Comparison of ENCODE assay signal across 27 mouse cellular contexts in the genomic region with DNA sequence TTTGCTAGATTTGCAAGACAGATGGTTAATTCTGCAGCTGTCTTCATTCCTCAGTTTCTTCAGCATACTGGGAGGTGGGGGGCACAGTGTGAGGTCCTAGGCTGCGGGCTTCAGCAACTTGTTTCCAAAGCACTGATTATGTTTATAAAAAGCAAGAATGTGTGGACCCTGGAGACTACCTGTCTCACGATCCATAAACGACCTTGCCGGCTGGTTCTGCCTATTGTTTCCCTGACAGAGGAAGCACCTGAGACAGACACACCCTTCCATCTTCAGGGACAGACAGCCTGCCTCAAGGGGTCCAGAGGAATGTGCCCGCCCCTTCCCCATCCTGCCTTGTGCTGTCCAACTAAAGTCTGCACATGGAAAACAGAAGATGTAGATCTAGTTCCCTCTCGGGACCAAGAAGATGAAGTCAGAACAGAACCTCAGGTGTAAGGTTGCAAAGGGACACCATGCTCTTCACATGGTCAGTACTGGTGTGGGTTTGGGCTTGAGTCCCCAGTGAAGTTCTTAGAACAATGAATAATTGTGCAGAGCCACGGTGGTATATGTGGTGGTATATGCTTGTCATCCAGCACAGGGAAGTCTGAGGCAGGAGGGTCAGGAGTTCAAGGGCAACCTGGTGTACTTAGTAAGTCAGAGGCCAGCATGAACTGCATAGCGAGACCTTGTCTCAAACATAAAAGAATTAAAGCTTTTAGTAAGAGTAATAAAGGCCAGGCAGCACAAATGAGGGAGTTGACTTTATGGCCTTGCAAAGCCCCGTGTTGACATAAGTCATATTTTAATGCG. TPM values are rescaled to one million over a fixed set of nuclear protein-coding genes. Genes with fewer than 3 reads are reported as not detected.
DNase-seq lines count a peak whose midpoint lies in the region; ATAC-seq lines count a peak whose summit lies in the region.
"Had no signal": no experiment of that assay in that cellular context is flagged by ENCODE, and none has a peak within 500 bp of the region (broad histone marks: within the 10 kb centered on the region; RNA-seq: fewer than 3 reads in every experiment).

No protein-coding gene starts in this region.

- H3K4me1 ChIP-seq in heart, embryonic 13.5 days = peaks cover 30% of the 10 kb centered on the region
- H3K4me1 ChIP-seq in heart, embryonic 11.5 days (ENCODE audit: control insufficient read depth, insufficient read depth, low read length) = peaks cover 9% of the 10 kb centered on the region; the same call in 1 of the 2 replicates
- H3K4me1 ChIP-seq: lung, embryonic 15.5 days had no signal

- no peaks in the 10 kb centered on the region for H3K27me3 ChIP-seq in heart, embryonic 13.5 days (replicated peaks)
- H3K27me3 ChIP-seq in heart, embryonic 11.5 days (ENCODE audit: control insufficient read depth, insufficient read depth, low read length) = no peaks in the 10 kb centered on the region
- H3K27me3 ChIP-seq: embryonic facial prominence, embryonic 13.5 days; liver, embryonic 15.5 days; lung, embryonic 15.5 days had no signal

- ATAC-seq in heart, embryonic 13.5 days (ENCODE audit: extremely low read depth, insufficient number of reproducible peaks, low FRiP score, low TSS enrichment) = no peak
- no peak for ATAC-seq in heart, embryonic 11.5 days (replicated peaks; ENCODE audit: insufficient number of reproducible peaks, low FRiP score, low TSS enrichment)
- ATAC-seq: CD4-positive, CD25-positive, alpha-beta regulatory T cell, adult 4 months; forebrain, embryonic 14.5 days; hindbrain, postnatal 0 days; intestine, embryonic 16.5 days; midbrain, embryonic 16.5 days had no signal

- peaks cover 3% of the 10 kb centered on the region; the same call in 1 of the 2 replicates for H3K9me3 ChIP-seq in heart, embryonic 13.5 days
- no peaks in the 10 kb centered on the region; the same call in 1 of the 2 replicates for H3K9me3 ChIP-seq in heart, embryonic 11.5 days (replicated peaks; ENCODE audit: control insufficient read depth, low read length)
- H3K9me3 ChIP-seq: embryonic facial prominence, embryonic 13.5 days; liver, embryonic 15.5 days; lung, embryonic 15.5 days had no signal

- H3K27ac ChIP-seq in heart, embryonic 13.5 days (replicated peaks) = no peak overlapping the region
- no peak overlapping the region for H3K27ac ChIP-seq in heart, embryonic 11.5 days (ENCODE audit: low read depth, low read length)
- H3K27ac ChIP-seq: embryonic facial prominence, embryonic 13.5 days; hindbrain, postnatal 0 days; liver, embryonic 15.5 days; lung, embryonic 15.5 days; neural tube, embryonic 13.5 days had no signal

- peak; percentile 52 for DNase-seq in gastrocnemius, postnatal 25 days
- DNase-seq in gastrocnemius, postnatal 4 days (ENCODE audit: low spot score in 2 of 2) = no peak
- peak; percentile 98 for DNase-seq in R1 (ENCODE audit: low read depth, low spot score)
- peak; percentile 37 for DNase-seq in skeletal muscle tissue, adult 2 months (ENCODE audit: low read depth, low spot score)
- DNase-seq in lung, postnatal 14 days = no peak
- DNase-seq: adrenal gland, postnatal 36 days; cerebellum, adult 11 months; cerebellum, postnatal 14 days; gastrocnemius, postnatal 10 days; kidney, adult 9 months; kidney, postnatal 14 days; liver; lung, postnatal 4 days; retina, postnatal 1 day; right cerebral cortex, postnatal 25 days had no signal

- H3K9ac ChIP-seq in heart, embryonic 13.5 days = peak overlapping the region; percentile 38; the same call in 1 of the 2 replicates
- H3K9ac ChIP-seq in heart, embryonic 11.5 days (ENCODE audit: low read depth, low read length) = no peak overlapping the region
- H3K9ac ChIP-seq: embryonic facial prominence, embryonic 13.5 days; liver, embryonic 15.5 days; lung, embryonic 15.5 days; neural tube, embryonic 13.5 days had no signal

- WGBS in heart, embryonic 13.5 days = 57% methylated on average over 10 of the region's 10 CpGs
- 76% methylated on average over 10 of the region's 10 CpGs for WGBS in heart, embryonic 11.5 days (ENCODE audit: insufficient replicate concordance)

- no peak overlapping the region for H3K4me2 ChIP-seq in heart, embryonic 13.5 days
- H3K4me2 ChIP-seq in heart, embryonic 11.5 days = no peak overlapping the region
- H3K4me2 ChIP-seq: embryonic facial prominence, embryonic 13.5 days; liver, embryonic 15.5 days; lung, embryonic 15.5 days; neural tube, embryonic 13.5 days had no signal

- no peak overlapping the region for H3K4me3 ChIP-seq in heart, embryonic 13.5 days
- no peak overlapping the region for H3K4me3 ChIP-seq in heart, embryonic 11.5 days (ENCODE audit: low read depth, low read length)
- H3K4me3 ChIP-seq: embryonic facial prominence, embryonic 13.5 days; liver, embryonic 15.5 days; lung, embryonic 15.5 days; myocyte; neural tube, embryonic 13.5 days had no signal

- H3K36me3 ChIP-seq in heart, embryonic 13.5 days = no peaks in the 10 kb centered on the region
- H3K36me3 ChIP-seq in heart, embryonic 11.5 days (ENCODE audit: control insufficient read depth, insufficient read depth, low read length) = no peaks in the 10 kb centered on the region
- H3K36me3 ChIP-seq: liver, embryonic 15.5 days; lung, embryonic 15.5 days; neural tube, embryonic 13.5 days had no signal

RNA-seq across cellular contexts. Expression of a gene that starts 10.5 kb away (rescaled TPM):
- under 1 TPM; 0.03 to 0.11 TPM for total RNA-seq in gastrocnemius, postnatal 25 days (2021)
- under 1 TPM; 0.05 to 0.10 TPM for total RNA-seq in gastrocnemius, postnatal 4 days (2021)
- 0.05 and 0.10 TPM in 2 replicates for polyA plus RNA-seq in heart, embryonic 13.5 days (2015; fragmentation: Nextera tagmentation; extraction: Ambion mirVana)
- polyA plus RNA-seq in heart, embryonic 11.5 days (2014; fragmentation: Nextera tagmentation; extraction: Ambion mirVana) = 0.04 and 0.20 TPM in 2 replicates
- total RNA-seq: hindbrain, postnatal 0 days had no signal

Comparison
In these comparisons a context has a peak if more than half of its experiments do, and no peak if none do; other contexts are left out.
1. DNase-seq: peak in gastrocnemius, postnatal 25 days (single experiment), R1 (single experiment) and skeletal muscle tissue, adult 2 months (single experiment); none in gastrocnemius, postnatal 4 days (0 of 2) and lung, postnatal 14 days (single experiment).